Mouse (Mus musculus) gastrocnemius, adult 2 months (tissue): ENCODE data around the gene Car1. TPM values are rescaled to one million over a fixed set of nuclear protein-coding genes. Genes with fewer than 3 reads are reported as not detected.
"Not testable (repeated sequence)": the region's sequence is repeated elsewhere in the genome, so short reads cannot be mapped to it uniquely, and the experiment has no call there.

Source experiments
- DNase-seq: peaks from one replicate; pipeline ENCODE4 v3.0.0; 2022
- H3K27ac ChIP-seq: fragments of 200-600 bp; 2 replicates; pipeline ENCODE4 v1.8.1; 2022; ENCODE audit warnings: mild to moderate bottlenecking
- H3K4me3 ChIP-seq: fragments of 200-600 bp; 2 replicates; pipeline ENCODE4 v1.8.1; 2022; ENCODE audit warnings: mild to moderate bottlenecking, moderate library complexity
- CTCF ChIP-seq: fragments of 200-600 bp; IDR thresholded peaks from 2 replicates; pipeline ENCODE4 v1.8.1; 2022; ENCODE audit warnings: antibody characterized with exemption, mild to moderate bottlenecking, moderate library complexity
- intact Hi-C: fragments of 180-260 bp; cut with DNase I; formaldehyde crosslinking; loops from one replicate; pipeline ENCODE4 v1.15.1; 2025
- total RNA-seq, 2 experiments: library from RNA; stranded (reverse); gene quantifications; 2 replicates each; pipeline ENCODE4 v1.2.3; 2021

Gene Car1
- total RNA-seq, 2 experiments from 2014 or later = 0.20 to 0.45 TPM

DNA sequence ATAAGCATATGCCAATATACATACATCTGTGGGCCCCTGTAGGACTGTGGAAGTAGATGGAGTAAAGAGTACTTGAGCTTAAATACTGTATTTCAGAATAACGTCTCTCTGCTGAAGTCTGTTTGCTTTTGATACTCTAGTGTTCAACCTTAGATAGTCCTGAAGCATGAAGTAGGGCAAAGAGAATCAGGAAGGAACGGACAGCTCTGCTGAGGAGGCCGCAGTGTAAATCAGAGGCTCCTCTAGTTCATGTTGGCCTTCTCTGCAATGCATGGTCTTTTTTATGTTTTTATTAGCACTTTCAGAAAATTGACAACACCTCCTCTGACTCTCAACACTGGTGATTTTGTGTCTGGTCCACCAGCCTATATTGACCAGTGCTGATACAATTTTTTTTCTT, 2.2 kb downstream of the Car1 start:
- no peak overlapping the region for H3K4me3 ChIP-seq
- H3K27ac ChIP-seq = no peak overlapping the region
- intact Hi-C loops = no loop called here
- TF ChIP-seq CTCF = no peak
- DNase-seq = no peak

DNA sequence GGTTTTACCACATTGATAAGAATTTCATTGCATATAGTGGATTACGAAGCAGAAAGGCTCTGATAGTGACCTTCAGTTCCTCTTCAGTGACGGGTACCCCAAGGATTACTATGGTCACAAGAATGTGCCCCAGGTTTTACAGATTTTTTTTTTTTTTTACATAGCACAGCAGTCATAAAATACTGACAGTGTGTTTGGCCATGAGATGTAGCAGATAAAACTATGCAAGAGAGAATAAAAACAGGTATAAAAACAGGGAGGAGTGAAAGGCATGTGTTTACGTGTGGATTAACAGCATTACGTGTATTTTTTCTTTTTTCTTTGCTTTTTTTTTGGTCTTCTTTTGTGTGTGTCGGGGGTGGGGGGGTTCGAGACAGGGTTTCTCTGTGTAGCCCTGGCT, 3.3 kb downstream of the Car1 start:
- no peak overlapping the region for H3K4me3 ChIP-seq
- H3K27ac ChIP-seq = no peak overlapping the region
- intact Hi-C loops = no loop called here
- no peak for DNase-seq
- TF ChIP-seq CTCF = no peak

DNA sequence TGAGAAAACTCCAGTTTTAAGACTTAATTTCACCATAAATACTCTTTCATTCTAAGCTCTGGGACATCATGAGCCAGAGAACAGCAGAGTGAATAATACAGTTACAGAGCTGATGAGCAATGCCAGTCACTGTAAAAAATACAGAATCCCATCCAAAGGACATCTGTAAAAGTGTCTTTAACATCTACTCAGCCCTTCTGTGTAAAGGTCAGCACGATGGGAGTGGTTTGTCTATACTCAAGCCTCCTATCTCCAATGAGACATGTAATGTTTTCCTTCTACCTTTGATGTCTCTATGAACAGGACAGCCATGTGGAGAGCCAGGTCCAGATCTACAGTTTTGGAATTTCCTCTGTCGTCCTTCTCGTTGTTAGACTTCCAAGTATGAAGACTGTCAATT, 11.1 kb downstream of the Car1 start:
- no peak for DNase-seq
- Histone ChIP-seq H3K4me3 (no peak overlapping the region), H3K27ac (peak overlapping the region; percentile 83)
- intact Hi-C loops = loop anchor here (5.0 kb wide), 2 partner anchors 40 to 65 kb away; partner anchors contain the start of gene Car3
- TF ChIP-seq CTCF = no peak

DNA sequence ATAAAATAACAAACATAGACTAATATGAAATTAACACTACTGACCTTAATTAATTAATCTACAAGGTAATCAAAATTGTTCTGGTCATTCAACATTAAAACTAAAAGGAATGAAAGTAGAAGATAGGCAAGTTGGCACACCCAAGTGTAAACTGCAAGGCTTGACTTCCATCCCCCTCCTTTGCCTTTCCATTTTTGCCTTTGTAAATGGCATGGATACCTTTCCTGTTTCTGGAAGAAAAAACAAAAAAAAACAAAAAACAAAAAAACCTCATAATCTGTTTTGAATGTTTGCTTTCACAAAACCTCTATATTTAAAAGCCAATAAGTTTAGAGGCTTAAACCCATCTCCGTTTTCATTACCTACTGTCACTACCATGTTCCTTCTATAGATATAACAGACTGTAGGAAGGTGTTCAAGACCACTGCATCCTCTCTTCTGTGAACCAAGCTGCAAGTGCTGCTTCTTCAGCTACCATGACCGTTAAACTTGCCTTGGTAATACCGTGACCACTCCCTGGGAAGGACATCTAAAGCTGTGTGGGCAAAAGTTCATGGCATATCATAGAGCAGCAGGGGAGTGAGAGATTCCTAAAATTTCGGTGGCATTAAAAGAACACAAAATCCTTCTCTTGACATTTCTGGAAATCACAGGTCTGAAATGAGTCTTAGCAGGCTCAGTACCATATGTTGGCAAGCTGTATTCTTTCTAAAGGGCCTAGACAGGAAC, 12.7 kb downstream of the Car1 start:
- no peak for DNase-seq
- no peak for TF ChIP-seq CTCF
- Histone ChIP-seq H3K27ac (peak overlapping the region; percentile 85), H3K4me3 (no peak overlapping the region)
- intact Hi-C loops = loop anchor here (5.0 kb wide), 2 partner anchors 42 to 67 kb away; partner anchors contain the start of gene Car3

DNA sequence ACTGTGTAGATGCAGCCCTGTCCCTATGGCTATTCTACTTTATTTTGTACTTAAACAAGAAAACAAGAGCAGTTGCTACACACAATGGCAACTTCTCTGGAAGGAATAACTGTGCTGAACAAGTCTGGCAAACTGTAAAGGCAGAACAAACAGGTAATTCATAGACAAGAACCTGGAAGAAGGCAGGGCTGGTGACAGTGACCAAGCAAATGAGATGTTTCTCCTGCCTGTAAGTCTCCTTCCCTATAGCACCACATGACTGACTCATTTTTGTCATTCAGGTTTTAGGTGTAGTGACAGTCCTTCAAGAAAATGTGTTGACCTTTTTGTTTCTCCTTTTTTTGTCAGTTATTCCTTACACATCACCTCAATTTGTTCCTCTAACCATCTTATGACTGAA, 16.1 kb downstream of the Car1 start:
- H3K4me3 ChIP-seq = no peak overlapping the region
- no peak for DNase-seq
- intact Hi-C loops = no loop called here
- peak overlapping the region; percentile 85; the same call in 1 of the 2 replicates for H3K27ac ChIP-seq
- no peak for TF ChIP-seq CTCF

DNA sequence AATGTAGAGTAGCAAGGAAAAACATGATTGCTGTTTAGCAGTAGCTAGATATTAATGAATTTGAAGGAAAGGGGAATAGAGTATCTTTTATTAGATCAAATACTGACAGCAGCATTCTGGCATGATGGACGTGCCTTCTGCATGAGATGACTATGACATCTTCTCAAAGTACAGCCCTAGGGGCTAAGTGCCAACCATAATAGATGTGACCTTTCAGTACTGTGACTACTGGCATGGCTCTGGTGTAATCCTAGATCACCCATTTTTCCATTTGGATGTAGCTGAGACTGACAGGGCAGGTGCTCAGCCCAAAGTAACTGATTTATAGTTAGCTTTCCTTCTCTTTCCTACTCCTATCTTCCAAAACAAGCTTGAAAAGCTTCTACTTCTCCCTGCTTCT, 20.6 kb downstream of the Car1 start:
- TF ChIP-seq CTCF = no peak
- peak; percentile 57 for DNase-seq
- Histone ChIP-seq H3K4me3 (no peak overlapping the region), H3K27ac (peak overlapping the region; percentile 85)
- intact Hi-C loops = no loop called here

DNA sequence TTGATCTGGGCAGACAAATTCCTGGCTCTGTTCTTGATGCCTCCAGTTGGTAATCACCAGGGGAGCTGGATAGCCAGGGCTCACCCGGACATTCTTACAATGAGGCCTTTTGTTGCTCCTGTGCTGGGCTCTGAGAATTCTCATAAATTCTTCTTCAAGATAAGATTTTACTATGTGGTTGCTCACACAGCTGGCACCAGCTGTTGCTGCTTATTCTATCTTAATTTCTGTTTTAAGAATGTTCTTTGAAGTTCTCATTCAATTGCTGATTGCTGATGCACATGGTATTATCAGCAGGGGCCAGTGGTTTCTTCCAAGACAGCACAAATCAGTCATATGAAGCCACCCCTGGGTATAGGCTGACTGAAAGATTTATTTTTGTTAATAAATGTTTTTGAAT, 21.0 kb downstream of the Car1 start:
- intact Hi-C loops = no loop called here
- H3K27ac ChIP-seq = peak overlapping the region; percentile 85
- no peak for DNase-seq
- TF ChIP-seq CTCF = no peak
- H3K4me3 ChIP-seq = no peak overlapping the region

DNA sequence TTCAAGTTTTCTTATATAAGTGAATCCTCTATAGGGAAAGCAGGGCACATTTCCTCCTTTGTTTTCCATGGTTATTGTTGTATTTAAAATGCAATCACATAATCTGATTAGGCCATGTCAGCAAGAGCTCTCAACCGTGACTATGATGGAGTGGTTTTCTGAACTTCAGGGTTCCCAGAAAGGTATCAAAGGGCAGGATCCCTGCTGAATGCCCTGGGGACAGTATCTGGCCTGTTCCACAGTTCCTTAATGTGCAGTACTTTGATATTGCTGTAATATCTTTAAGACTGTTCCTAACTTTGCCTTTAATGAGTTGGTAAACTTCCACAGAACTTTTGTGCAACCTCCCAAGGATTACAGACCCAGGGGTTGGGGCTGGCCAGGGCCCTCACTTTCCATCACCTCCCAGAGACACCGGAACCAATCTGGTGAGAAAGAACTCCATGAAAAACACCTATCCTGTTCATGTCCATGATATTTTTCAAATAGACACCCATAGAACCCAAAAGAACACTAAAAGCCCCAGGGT, 21.6 kb downstream of the Car1 start:
- Histone ChIP-seq H3K27ac (peak overlapping the region; percentile 85), H3K4me3 (no peak overlapping the region)
- DNase-seq = no peak
- TF ChIP-seq CTCF = no peak
- intact Hi-C loops = no loop called here

DNA sequence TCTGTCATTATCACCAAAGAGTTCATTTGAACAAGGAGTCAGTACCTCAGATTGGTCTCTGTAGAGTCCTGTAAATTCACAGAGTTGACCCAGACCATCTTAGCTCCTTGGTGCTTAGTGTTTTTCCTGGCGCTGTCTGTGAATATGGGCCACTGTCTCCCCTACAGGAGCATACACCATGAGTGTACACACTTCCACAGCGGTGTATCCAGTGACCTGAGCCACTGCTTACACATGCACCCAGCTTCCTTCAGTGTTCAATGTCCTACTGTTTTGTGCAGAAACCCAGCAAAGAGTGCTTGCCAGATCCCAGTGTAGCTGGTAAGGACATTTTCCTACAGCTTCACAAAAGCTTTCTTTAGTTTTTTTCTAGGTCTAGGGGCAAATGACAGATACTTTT, 22.8 kb downstream of the Car1 start:
- DNase-seq = no peak
- Histone ChIP-seq H3K27ac (no peak overlapping the region), H3K4me3 (no peak overlapping the region)
- no peak for TF ChIP-seq CTCF
- intact Hi-C loops = no loop called here

DNA sequence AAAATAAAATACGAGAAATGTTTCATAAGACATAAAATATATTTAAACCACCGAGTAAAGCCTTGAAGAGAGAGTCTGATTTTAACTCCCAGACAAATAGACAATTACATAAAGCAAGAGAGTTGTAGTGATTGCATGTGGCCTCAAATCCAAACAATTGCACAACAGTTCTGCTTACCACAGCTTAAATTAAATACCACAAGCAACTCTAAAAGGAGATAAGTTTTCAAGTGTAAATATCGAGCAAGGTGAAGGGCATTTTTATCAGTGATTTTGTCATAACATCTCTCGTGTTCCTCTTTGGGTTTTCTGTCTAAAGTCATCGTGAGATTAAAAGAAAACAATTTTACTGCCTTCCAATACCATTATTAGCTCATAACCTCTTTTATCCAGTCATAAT, 25.0 kb downstream of the Car1 start:
- H3K27ac ChIP-seq, DNase-seq, H3K4me3 ChIP-seq, intact Hi-C loops: not testable (repeated sequence)

DNA sequence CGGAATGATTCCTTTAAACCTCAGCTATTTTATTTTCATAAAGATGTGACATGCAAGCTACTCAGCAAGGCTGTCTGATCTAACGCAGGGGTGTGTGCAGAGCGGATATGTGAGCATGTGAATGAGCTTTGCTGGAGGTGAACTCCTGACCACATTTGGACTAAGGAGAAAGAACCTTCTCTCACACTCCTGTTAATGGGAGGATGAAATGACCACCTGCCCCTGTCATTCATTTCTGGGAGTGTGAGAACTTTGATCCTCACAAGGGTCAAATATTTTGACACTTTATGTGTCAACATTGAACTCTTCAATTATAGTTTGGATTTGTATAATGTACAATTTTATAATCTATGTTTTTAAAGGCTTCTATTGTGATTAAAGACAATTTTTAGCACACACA, 25.8 kb downstream of the Car1 start:
- H3K27ac ChIP-seq = peak overlapping the region; percentile 13; the same call in 1 of the 2 replicates
- intact Hi-C loops, H3K4me3 ChIP-seq: not testable (repeated sequence)
- peak; percentile 53 for DNase-seq

DNA sequence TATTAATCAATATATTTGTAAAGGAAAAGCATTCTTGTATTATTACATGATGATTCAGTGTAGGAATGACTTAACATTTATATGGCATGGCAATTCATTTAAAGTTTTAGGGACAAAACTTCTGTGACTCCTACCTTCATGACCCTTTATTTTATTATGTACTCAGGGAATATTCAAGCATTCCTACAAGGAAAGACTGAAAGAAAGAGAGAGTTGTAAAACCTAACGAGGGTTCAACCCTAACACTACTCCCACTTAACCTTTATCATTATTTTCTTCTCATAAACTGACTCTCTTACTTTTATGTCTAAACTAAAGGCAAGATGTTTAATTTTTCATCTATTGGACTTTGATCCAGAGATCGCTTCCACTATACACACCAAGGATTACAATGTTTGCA, 28.0 kb downstream of the Car1 start:
- no peak for TF ChIP-seq CTCF
- intact Hi-C loops = no loop called here
- DNase-seq = no peak
- Histone ChIP-seq H3K27ac (no peak overlapping the region), H3K4me3 (no peak overlapping the region)

DNA sequence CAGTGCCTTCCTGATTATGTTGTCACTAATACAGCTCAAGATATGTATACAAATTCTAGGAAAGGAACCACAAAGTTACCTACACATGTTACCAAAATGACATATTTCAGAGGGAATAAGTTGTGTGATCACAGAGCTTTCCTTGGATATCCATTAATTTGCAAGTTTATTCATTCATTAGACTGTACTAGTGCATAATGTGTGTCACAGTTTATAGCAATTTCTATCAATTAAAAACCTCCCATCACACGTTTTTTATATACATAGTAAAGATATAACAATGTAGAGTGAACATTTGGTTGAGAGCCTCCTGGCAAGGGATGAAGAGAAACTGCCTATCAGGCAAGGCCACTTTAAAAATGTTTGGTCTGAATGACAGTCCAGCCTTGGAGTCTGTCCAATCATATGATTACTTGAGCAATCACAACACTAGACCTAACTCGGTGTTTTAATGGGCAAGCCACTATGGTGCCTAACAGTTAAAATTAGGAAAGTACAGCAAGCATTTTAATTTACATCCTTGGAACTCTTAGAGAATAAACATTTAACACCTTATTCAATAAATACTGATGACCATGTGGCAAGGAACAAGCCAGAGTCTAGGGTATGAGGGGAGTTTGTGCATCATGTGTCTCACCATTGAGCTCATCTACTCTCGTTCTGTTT, 31.5 kb downstream of the Car1 start:
- intact Hi-C loops, H3K4me3 ChIP-seq, DNase-seq, H3K27ac ChIP-seq: not testable (repeated sequence)

DNA sequence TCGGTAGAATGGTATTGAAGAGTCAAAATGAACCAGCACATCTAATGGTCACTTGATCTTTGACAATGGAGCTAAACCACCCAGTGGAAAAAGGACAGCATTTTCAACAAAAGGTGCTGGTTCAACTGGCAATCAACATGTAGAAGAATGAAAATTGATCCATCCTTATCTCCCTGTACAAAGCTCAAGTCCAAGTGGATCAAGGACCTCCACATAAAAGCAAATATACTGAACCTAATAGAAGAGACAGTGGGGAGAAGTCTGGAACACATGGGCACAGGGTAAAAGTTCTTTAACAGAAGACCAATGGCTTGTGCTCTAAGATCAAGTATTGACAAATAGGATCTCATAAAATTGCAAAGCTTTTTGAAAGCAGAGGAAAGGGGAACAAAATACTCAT, 33.6 kb downstream of the Car1 start:
- intact Hi-C loops, H3K27ac ChIP-seq, H3K4me3 ChIP-seq, DNase-seq: not testable (repeated sequence)

DNA sequence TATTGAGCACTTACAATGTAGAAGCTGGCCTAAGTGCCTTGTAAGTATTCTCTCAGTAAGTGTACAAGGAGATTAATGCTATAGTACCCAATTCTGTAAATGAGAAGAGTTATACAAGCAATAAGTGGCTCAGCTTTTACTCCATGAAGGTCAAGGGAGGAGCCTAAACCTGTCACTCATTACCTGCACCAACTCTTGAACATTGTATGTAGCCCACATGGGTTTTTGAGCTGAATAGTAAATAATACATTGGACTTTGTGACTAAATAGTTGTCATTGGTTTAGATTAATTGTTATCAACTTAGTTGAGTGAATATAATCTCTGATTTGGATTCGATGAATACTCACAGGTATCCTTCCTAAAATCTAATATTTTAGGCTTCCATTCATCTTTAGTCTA, 35.7 kb downstream of the Car1 start:
- H3K4me3 ChIP-seq, intact Hi-C loops, H3K27ac ChIP-seq, DNase-seq: not testable (repeated sequence)
